Mouse (Mus musculus) stomach, embryonic 14.5 days (tissue): ENCODE measurements around the gene Lhfpl5. TPM values are rescaled to one million over a fixed set of nuclear protein-coding genes. Genes with fewer than 3 reads are reported as not detected.

Experiments
- ATAC-seq: fragments of 200-750 bp; cut with Nextera tagmentation; 2 replicates; pipeline ENCODE4 v1.8.0; 2017; ENCODE audit warnings: low read depth, moderate TSS enrichment; ENCODE audit not compliant: insufficient number of reproducible peaks, insufficient read depth, low FRiP score
- H3K27ac ChIP-seq: fragments of 300-500 bp; sonication (generic); 2 replicates; pipeline ENCODE4 v1.5.1; 2014; ENCODE audit warnings: mild to moderate bottlenecking, low read length, moderate library complexity, mixed read lengths
- H3K27me3 ChIP-seq: fragments of 300-500 bp; sonication (generic); 2 replicates; pipeline ENCODE4 v1.6.1; 2014; ENCODE audit warnings: low read length, control low read depth, mixed read lengths; ENCODE audit not compliant: control insufficient read depth, insufficient read depth
- H3K36me3 ChIP-seq: fragments of 300-500 bp; sonication (generic); 2 replicates; pipeline ENCODE4 v1.6.1; 2014; ENCODE audit warnings: mild to moderate bottlenecking, control low read depth, low read length, moderate library complexity, mixed read lengths; ENCODE audit not compliant: control insufficient read depth, insufficient read depth
- H3K4me1 ChIP-seq: fragments of 300-500 bp; sonication (generic); 2 replicates; pipeline ENCODE4 v1.6.1; 2014; ENCODE audit warnings: low read length, control low read depth, mixed read lengths; ENCODE audit not compliant: control insufficient read depth, insufficient read depth
- H3K4me2 ChIP-seq: fragments of 300-500 bp; sonication (generic); replicated peaks from 2 replicates; pipeline ENCODE4 v1.6.1; 2014; ENCODE audit warnings: low read depth, low read length, control low read depth
- H3K4me3 ChIP-seq: fragments of 300-500 bp; sonication (generic); 2 replicates; pipeline ENCODE4 v1.5.1; 2014; ENCODE audit warnings: low read depth, low read length, control low read depth
- H3K9ac ChIP-seq: fragments of 300-500 bp; sonication (generic); replicated peaks from 2 replicates; pipeline ENCODE4 v1.6.1; 2014; ENCODE audit warnings: low read depth, mild to moderate bottlenecking, control low read depth, low read length, moderate library complexity, mixed read lengths
- H3K9me3 ChIP-seq: fragments of 300-500 bp; sonication (generic); 2 replicates; pipeline ENCODE4 v1.6.1; 2016; ENCODE audit warnings: low read depth, low read length, control low read depth; ENCODE audit not compliant: control insufficient read depth
- WGBS: fragments of 180-500 bp; shearing (Covaris S2); extraction: QIAGEN DNeasy Blood & Tissue Kit; methylation state at CpG from one replicate; pipeline ENCODE4 v1.1.7; 2014; 5-methylcytosine and 5-hydroxymethylcytosine counted together
- polyA plus RNA-seq: library from polyadenylated mRNA; unstranded; fragments of >200 nt; fragmentation: Nextera tagmentation; extraction: Ambion mirVana; gene quantifications from 2 replicates; pipeline ENCODE4 v1.2.1, GENCODE M21; 2014

The Lhfpl5 gene
- polyA plus RNA-seq: 1.5 TPM in 2 replicates

DNA sequence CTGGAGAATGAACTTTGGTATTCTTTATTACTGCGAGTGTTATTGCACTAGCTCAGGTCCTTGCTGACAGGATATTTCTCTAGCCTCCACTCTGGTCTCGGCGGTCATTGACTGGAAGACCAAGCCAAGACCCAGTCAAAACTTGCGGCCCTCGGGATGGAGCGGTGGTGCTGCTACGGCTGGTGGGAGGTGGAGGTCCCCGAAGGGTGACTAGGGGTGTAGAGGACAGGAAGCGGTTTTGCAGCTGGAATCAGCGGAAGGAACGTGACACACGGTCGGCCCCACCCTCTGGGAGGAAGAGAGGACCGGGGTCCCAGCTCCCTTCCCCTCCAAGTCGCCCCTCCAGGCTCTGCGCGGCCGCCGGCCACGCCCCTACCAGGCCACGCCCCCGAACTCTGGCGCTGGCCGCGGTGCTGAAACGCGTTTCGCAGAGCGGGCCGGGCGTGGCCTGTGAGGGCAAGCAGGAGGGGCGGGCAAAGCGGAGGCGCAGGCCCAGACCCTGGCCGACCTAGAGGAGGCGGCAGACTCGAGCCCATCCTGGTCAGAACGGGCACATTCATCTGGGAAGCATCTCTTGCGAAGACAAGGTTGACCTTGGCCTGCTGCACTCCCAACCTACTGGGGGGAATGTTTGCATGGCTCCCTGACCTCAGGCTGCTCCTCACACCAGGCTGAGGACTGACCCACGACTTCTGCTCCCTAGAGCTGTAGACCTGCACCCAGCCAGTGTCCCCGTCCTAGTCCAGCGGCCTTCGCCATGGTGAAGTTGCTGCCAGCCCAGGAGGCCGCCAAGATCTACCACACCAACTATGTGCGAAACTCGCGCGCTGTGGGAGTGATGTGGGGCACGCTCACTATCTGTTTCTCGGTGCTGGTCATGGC lies at the start of gene Lhfpl5:
Lhfpl5 (plus strand) TSS at position 398 of the 882 bp plus-strand sequence.
- peak; percentile 65; the same call in 1 of the 2 replicates for ATAC-seq
- peak within 1 kb of the TSS; percentile 17; the same call in 1 of the 2 replicates for H3K4me3 ChIP-seq
- H3K36me3 ChIP-seq: no peaks in the 10 kb centered on the region
- H3K27ac ChIP-seq: no peak within 1 kb of the TSS
- 15% methylated on average over 49 of the region's 50 CpGs for WGBS
- 0 out of 2 replicates have a peak, but pooled peaks cover 7% of the 10 kb centered on the region for H3K4me1 ChIP-seq
- no peak within 1 kb of the TSS for H3K9ac ChIP-seq
- H3K27me3 ChIP-seq: no peaks in the 10 kb centered on the region
- peak within 1 kb of the TSS; percentile 37 for H3K4me2 ChIP-seq
- no peaks in the 10 kb centered on the region for H3K9me3 ChIP-seq

DNA sequence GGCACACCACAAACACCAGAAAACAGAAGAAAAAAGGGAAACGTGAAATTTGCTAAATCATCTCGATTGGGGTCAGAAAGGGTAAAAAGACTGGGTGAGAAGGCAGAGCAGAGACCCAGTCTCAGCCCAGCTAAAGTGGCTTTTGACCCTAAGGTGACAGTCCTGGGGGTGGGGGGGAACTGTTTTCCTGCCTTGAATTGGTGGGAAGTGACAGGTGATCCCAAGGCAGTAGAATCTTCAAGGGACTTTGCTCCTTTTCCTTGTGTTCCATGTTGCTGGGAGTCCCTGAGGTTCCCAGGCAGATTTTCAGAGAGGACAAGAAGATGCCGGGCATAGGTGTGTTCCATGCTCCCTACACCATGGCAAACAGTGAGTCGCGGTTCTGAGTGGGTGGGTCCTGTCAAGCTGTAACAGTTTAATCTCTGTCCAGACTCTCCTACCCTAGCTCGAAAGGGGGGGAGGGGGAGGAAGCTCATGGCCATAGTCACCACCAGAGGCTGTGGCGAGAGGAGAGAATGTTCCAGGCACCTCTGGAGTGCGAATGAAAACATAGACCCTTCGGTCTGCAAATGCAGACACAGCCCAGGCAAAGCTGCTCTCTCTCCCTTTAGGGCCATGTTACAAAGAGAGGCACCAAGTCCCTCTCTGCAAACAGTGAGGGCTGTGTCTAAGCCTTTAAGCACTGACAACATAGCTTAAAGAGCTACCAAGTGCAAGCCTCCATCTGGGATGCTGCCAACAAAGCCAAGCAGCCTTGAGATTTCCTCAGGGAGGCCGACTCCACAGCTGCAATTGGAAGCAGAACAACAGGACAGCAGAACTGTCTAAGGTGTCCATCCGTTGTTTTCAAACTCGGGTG lies 48.0 kb upstream of the Lhfpl5 start:
- H3K4me1 ChIP-seq: peaks cover 7% of the 10 kb centered on the region; the same call in 1 of the 2 replicates
- H3K4me3 ChIP-seq: no peak overlapping the region
- peak overlapping the region; percentile 19 for H3K4me2 ChIP-seq
- H3K9me3 ChIP-seq: no peaks in the 10 kb centered on the region
- WGBS: 32% methylated on average over 12 of the region's 12 CpGs
- no peak overlapping the region for H3K27ac ChIP-seq
- H3K9ac ChIP-seq: no peak overlapping the region
- no peaks in the 10 kb centered on the region for H3K36me3 ChIP-seq
- no peaks in the 10 kb centered on the region for H3K27me3 ChIP-seq
- no peak for ATAC-seq

DNA sequence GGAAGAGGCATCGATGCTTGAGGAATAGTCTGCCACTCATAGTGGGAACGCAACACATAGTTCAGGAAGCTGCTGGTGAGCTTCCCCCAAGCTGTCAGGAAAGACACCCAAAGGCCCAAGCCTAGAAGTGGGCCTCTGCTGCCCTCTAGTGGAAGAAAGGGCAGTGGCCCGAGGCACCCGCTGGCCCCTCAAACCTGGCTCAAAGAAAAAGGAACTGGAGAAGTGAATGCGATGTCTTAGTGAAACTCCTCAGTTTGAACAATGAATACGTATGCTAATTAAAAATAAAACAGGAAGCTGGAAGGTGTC lies 47.4 kb upstream of the Lhfpl5 start:
- peaks cover 7% of the 10 kb centered on the region; the same call in 1 of the 2 replicates for H3K4me1 ChIP-seq
- no peaks in the 10 kb centered on the region for H3K27me3 ChIP-seq
- 3% methylated on average over 6 of the region's 6 CpGs for WGBS
- no peak overlapping the region for H3K4me3 ChIP-seq
- H3K9me3 ChIP-seq: no peaks in the 10 kb centered on the region
- no peak for ATAC-seq
- H3K36me3 ChIP-seq: no peaks in the 10 kb centered on the region
- H3K9ac ChIP-seq: no peak overlapping the region
- peak overlapping the region; percentile 19 for H3K4me2 ChIP-seq
- no peak overlapping the region for H3K27ac ChIP-seq

DNA sequence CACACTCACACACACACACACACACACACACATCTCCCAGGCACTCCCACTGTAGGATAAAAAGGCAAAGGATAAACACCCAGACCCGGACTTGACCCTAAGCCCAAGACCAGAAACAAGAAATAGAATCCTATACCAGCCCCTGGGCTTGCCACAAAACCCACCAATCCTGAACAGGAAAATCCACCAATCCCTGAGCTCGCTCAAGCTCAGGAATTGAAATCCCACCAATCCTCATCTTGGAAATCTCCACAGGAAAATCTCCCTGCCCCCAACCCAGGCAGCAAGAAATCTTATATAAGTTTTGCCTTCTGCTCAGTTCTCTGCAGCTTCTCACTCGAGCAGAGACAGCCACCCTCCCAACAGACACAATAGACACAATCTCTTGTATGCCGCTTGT lies 46.3 kb upstream of the Lhfpl5 start:
- Histone ChIP-seq H3K4me1 (peaks cover 7% of the 10 kb centered on the region; the same call in 1 of the 2 replicates), H3K9ac (no peak overlapping the region), H3K36me3 (no peaks in the 10 kb centered on the region), H3K27ac (no peak overlapping the region), H3K4me3 (no peak overlapping the region), H3K27me3 (no peaks in the 10 kb centered on the region), H3K4me2 (no peak overlapping the region), H3K9me3 (no peaks in the 10 kb centered on the region)
- WGBS: 65% methylated on average over 4 of the region's 4 CpGs
- no peak for ATAC-seq

DNA sequence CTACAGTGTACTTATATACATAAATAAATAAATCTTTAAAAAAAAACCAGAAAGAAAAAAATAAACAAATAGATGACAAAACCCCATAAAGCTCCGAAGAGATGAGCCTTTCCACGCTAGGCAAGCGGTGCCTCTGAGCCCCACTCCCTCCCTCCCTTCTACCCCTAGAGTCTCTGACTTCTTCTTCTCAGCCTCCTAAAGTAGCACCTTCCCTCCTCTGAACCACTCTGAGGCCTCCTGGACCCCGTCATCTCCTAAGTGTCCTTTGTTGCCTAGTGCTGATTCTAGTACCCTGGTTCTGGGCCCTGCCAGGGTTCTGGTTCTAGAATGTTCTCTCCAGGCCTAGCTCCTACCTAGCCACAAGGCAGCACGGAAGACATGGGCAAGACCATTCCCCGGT lies 44.9 kb upstream of the Lhfpl5 start, which contains the start of gene Armc12:
Armc12 (plus strand) TSS at position 301 of the 400 bp plus-strand sequence.
- Histone ChIP-seq H3K9ac (no peak within 1 kb of the TSS), H3K9me3 (no peaks in the 10 kb centered on the region), H3K36me3 (no peaks in the 10 kb centered on the region), H3K4me2 (no peak within 1 kb of the TSS), H3K4me1 (peaks cover 7% of the 10 kb centered on the region; the same call in 1 of the 2 replicates), H3K27me3 (no peaks in the 10 kb centered on the region), H3K4me3 (no peak within 1 kb of the TSS), H3K27ac (no peak within 1 kb of the TSS)
- WGBS: 84% methylated on average over 6 of the region's 6 CpGs
- ATAC-seq: no peak

DNA sequence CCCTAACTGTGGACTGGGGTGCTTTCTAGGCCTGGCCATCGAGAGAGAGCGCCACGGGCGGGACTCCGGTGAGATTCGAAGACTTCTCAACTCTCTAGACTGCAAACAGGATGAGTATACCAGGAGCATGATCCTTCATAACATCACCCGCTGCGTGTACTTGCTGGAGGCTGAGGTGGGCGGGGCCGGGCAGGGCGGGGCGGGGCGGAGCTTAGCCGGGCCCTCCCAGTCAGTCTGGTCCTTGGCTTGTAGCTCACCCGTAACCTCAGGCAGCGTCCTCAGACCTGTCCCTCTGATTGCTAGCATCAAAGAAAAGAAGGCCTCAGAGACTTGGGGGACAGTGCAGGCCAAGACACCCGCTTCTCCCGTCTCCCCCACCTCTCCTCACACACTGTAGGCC lies 43.5 kb upstream of the Lhfpl5 start:
- 20% methylated on average over 18 of the region's 18 CpGs for WGBS
- Histone ChIP-seq H3K36me3 (no peaks in the 10 kb centered on the region), H3K9ac (no peak overlapping the region), H3K4me3 (no peak overlapping the region), H3K4me1 (peaks cover 7% of the 10 kb centered on the region; the same call in 1 of the 2 replicates), H3K9me3 (no peaks in the 10 kb centered on the region), H3K4me2 (no peak overlapping the region), H3K27ac (no peak overlapping the region), H3K27me3 (no peaks in the 10 kb centered on the region)
- ATAC-seq: no peak

DNA sequence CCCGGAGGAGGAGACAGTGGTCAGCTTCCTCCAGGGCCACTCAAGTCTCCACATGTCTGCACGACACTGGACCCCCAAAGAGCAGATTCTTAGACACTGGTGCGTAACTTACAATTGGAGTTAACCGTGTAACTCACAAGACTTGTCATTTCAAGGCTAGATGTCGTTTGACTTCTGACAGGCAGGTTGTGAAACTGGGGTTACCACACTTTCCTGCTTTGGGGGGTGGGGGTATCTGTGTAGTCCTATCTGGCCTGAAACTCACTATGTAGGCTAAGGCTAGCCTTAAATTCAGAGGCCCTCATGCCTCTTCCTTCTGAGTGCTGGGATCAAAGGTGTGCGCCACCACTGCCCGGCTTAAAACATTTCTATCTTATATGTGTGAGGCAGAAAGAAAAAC lies 42.9 kb upstream of the Lhfpl5 start:
- 83% methylated on average over 7 of the region's 7 CpGs for WGBS
- H3K4me1 ChIP-seq: peaks cover 2% of the 10 kb centered on the region; the same call in 1 of the 2 replicates
- no peak overlapping the region for H3K4me3 ChIP-seq
- no peak overlapping the region for H3K9ac ChIP-seq
- no peaks in the 10 kb centered on the region for H3K36me3 ChIP-seq
- H3K27ac ChIP-seq: no peak overlapping the region
- H3K4me2 ChIP-seq: no peak overlapping the region
- no peak for ATAC-seq
- H3K9me3 ChIP-seq: no peaks in the 10 kb centered on the region
- no peaks in the 10 kb centered on the region for H3K27me3 ChIP-seq

DNA sequence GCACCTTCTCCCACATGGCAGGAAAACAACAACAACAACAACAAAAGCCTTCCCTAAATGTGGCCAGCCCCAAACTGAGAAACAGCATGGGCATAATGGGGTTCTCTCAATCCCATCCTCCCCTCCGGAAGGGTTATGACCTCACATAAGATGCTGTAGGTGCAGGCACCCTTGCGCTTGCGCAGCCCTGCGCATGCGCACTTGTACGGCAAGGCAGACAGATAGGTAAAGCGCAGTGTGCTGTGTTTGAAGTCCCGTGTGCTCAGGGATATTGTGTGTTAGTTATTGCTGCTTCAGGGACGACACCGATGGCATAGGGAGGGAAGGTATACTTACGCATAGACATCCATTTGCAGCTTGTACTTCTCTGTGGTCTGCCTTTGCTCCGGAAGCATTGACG lies 42.1 kb upstream of the Lhfpl5 start:
- Histone ChIP-seq H3K9me3 (no peaks in the 10 kb centered on the region), H3K4me2 (no peak overlapping the region), H3K27ac (no peak overlapping the region), H3K4me1 (no peaks in the 10 kb centered on the region), H3K27me3 (no peaks in the 10 kb centered on the region), H3K4me3 (no peak overlapping the region), H3K9ac (no peak overlapping the region), H3K36me3 (no peaks in the 10 kb centered on the region)
- 85% methylated on average over 13 of the region's 13 CpGs for WGBS
- ATAC-seq: no peak
